Mouse (Mus musculus): ENCODE results near the gene Olfr465-ps1.

Olfr465-ps1 gene

DNA sequence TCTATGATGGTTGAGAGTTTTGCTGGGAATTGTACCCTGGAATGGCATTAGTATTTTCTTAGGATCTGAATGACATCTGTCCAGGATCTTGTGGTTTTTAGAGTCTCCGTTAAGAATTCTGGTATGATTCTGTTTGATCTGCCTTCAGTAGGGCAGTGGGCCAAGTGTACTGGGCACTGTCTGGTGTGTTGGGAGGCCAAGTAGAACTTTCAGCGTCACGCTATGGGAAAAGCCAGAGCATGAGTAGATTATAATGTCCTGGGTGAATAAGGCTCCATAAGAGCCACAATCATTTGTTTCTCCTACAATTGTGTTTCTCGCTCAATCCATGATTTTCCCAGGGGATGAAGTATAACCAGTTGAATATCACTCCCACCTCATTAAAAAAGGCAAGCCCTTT is at the start of gene Olfr465-ps1:
Gene Olfr465-ps1, plus strand, starts transcription at position 301 of the 400 bp plus-strand sequence.
- no peak for DNase-seq

DNA sequence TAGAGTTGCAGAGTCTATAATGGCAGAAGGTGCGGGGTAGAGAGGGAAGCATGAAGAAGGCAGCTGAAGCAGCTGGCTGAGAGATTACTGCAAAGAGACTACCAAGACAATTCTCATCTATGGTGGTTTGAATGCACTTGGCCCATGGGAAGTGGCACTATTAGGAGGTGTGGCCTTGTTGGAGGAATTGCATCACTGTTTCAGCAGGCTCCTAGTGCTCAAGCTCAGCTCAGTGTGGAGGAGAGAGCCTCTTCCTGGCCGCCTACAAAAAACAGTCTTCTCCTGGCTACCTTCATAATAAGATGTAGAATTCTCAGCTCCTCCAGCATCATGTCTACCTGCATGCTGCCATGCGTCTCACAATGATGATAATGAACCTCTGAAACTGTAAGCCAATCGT is 42.0 kb upstream of the Olfr465-ps1 start:
- DNase-seq: no peak

DNA sequence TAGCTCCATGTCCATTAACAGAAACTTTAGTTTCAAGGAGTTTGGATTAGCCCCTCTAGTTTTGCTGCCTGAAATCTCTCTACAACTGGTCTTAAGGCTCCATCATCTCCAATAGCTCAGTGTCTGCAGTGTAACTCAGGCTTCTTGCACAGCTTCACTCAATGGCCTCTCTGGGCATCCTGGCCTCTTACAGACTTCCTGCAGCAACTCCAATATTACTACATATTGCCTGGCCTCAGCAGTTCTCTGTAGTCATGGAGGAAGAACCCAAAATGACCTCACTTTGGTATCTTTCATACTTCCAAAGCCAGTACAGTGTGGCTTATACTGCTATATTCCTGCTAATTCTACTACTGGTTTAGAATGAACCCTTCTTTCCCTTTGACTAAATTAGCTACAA is 40.9 kb upstream of the Olfr465-ps1 start:
- DNase-seq: no peak

DNA sequence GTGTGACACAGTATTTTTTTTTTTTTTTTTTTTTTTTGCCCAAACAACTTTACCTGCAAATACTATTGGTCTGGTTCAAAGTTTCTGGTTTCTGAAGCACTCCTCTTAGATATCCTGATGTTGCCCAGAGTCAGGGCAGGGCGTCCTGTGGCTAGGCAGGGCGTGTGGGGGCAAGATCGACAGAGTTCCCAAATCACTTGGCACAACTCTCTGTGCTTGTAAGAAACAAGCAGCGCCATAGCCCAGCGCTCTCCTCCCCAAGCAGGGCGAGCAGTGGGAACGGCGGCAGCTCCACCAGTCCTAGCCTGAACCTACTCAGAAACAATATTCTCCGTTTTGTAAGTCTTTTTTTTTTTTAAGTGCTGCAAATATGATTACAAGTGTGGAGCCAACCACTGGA is 37.2 kb upstream of the Olfr465-ps1 start:
- no peak for DNase-seq

DNA sequence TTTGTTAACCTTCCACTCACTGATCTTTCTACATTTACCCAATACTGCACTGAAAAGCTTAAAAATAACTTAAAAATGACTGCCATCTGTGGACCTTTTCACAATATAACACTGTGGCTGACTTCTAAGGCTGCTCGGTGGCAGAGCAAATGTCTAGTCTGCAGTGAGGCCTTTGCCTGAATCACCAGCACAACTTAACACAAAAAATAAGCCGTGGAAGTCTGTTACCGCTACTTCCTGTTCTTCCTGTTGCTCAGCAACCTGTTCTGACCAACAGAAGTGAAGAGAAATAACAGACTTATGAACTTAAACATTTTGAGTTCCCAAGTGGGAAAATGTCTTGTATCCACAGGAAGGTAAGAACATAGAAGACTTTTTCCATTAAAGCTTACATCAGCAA is 36.7 kb upstream of the Olfr465-ps1 start:
- no peak for DNase-seq

DNA sequence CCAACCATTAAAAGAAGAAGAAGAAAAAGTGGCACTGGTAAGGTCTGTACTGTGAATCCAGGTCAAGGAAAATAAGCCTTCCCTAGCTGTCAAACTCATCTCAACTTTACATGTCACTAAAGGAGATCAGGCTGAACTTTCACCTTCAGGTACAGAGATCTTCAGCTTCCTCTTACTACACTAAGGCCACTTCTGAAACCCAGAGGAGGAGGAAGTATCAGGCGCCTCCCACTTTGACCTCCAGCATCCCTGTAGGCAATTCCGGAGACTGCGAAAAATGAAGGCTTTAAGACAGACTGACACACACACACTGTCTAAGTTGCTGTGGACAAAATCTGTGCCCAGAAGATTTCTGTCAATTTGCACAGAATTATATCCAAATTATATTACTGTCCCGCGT is 25.9 kb upstream of the Olfr465-ps1 start:
- DNase-seq: no peak

DNA sequence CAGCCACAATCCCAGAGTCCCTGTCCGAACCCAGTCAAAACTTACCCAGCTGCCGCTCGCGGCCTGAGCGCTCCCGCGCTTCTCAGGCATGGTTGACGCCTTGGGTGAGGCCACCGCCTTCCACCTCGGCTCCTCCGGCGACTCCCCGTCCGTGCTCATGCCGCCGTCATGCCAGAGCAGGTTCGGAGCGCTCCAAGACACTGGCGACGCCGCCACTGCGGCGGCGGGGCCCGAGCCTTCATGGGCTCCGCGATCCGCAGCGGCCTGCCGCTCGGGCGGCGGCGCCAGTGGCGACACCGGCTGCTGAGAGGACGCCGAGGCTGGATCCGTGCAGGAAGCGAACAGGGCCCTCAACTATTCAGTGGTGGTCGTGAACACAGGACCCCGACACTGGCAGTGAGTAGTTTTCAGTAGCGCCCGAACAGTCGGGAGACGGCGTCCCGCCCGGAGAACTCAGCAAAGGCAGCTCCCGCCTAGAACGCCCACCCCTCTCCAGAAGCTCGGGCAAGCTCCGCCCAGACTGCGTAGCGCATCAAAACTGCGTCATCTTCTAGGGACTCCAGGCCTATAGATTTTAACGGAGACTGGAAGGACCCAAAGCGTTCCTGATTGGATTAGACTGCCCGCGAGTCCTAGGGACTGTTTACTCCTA is 25.3 kb upstream of the Olfr465-ps1 start, which contains the start of gene Mfsd14b:
Gene Mfsd14b, minus strand, starts transcription at position 517 of the 652 bp plus-strand sequence.
- peak; percentile 92 for DNase-seq

DNA sequence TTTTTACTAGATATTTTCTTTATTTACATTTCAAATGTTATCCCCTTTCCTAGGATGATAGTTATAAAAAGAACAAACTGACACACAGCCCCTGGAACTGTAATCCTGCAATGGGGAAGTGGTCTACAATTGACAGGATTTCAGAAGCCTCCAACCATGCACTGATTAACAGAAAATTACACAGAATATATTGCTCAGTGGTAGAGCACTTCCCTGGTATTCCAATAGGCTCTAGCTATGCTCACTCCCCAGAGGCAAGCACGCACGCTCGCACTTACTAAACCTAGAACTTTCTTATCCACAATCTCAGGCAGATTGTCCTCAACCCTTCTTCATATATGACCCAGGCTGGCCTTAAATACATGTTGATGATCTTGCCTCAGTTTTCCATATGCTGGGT is 24.6 kb upstream of the Olfr465-ps1 start:
- DNase-seq: peak; percentile 9

DNA sequence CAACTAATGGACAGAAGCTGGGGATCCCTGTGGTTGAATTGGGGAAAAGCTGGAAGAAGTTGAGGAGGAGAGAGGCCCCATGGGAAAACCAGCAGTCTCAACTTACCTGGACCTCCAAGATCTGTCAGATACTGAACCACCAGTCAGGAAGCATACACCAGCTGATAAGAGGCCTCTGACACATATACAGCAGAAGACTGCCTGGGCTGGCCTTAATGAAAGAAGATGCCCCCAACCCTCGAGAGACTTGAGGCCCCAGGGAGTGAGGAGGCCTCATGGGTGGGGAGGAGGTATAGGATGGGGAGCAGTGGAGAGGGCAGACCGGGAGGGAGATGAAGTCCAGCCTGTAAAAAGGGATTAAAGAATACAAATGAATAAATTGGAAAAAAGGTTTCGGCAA is 16.9 kb upstream of the Olfr465-ps1 start:
- no peak for DNase-seq

DNA sequence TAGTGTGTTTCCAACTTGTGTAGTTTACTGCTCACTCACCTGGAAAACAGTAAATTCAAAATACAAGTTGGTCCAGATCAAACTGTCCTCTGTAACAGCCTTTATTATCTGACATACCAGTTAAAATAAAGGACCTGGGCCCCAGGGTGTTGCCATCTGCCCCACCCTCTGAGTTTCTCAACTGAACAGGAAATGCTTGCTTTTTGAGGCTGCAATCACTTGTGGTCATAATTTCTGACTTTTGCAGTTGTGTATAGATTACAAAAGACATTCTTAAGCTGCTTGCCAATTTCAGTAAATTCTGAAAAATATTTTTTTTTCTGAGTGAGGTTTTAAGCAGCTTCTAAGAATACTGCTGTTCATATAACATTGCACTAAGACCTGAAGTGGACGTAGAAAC is 15.8 kb upstream of the Olfr465-ps1 start:
- DNase-seq: no peak

DNA sequence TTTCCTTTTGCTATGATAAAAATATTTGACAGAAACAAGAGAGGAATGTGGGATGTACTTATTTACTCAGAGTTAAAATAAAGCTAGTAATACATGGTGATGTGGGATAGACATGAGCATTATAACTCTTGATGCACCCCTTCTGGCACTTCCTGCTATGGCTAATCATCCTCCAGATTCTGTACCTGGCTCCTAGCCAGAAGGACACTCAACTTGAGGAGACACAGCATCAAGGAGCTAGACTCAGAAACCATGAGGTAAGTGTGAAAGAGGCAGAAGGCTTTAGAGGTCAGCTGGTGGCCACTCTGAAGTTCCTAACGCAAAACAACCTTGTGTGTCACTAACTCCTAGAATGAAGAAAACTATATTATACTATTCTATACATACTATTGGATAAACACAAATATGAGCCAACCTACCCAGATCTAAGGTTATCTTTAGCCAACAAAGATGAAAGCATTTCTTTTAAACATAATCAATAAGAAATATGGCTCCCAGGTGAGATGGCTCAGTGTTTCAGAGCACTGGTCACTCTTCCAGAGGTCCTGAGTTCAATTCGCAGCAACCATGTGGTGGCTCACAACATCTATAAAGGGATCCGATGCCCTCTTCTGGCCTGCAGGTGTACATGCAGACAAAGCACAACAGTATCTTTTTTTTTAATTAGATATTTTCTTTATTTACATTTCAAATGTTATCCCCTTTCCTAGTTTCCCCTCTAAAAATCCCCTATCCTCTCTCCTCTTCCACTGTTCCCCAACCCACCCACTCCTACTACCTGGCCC is 10.6 kb upstream of the Olfr465-ps1 start:
- no peak for DNase-seq

DNA sequence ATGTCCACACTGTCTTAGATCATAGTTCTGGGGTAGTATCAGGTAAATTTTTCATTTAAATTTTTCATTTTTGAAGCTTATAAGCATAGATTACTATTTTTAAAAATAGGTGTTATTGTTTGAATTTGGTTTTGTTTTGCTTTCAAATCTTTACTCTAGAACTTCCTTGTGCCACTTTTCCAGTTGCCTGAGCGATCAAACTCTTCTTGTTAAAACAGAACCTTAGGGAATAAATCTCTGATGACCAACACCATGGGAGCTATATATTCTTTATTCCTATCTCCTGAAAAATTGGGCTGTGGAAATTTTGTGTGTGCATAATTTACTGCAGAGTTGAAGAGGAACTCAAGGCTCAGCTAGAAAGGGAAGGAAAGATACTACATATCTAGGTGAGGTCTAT is 12.1 kb downstream of the Olfr465-ps1 start, which contains the start of gene Olfr466:
Gene Olfr466, plus strand, starts transcription at position 301 of the 400 bp plus-strand sequence.
- DNase-seq: no peak

DNA sequence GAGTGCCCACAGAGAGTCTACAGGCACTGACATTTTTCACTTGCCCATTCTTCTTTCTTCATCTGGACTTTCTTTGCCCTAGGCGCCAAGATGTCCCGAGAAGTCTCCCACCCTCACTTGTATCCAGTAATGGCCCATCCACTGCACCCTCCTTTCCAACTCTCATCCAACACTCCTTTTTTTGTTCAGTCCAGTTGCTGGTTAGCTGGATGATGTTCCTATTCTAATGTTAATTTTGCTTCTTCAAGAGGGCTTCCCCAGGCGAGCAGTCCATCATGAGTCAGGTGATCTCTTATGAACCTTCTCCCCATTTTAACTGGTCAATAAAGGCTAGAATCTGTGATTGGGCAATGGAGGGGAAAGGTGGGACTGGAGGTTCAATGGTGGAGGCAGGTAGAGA is 36.2 kb downstream of the Olfr465-ps1 start:
- no peak for DNase-seq

DNA sequence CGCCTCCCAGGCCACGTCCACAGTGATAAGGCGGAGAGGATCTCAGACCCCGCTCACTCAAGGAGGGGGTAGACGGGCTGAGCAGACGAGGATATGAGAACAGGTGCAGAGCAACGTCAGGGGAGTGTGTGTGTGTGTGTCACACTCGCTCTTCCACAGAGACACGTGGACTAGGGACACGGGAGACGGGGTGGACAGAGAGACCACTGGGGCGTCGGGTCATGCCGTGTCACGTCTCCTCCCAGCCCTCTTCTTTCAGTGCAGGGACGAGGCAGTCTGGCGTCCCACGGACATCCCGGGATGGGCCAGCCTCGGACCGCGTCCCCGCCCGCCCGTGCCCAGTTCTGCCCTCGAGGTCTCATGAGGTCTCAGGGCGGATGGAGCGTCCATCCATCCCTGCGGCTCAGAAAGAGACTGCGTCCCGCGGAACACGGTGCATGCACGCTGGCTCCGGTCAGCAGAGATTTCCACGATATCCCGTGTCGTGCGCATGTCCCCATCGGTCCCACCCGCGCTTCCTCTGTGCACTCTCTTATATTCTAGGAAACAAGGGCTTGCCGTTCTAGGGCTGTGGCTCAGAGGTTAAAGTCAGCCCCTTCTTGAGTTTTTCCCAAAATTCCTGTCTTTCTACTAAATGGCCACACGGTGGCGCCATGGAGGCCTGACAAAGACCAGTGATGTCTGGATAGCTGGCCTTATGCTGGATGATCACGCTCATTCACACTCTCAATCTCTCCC is 38.0 kb downstream of the Olfr465-ps1 start:
- DNase-seq: peak; percentile 3

DNA sequence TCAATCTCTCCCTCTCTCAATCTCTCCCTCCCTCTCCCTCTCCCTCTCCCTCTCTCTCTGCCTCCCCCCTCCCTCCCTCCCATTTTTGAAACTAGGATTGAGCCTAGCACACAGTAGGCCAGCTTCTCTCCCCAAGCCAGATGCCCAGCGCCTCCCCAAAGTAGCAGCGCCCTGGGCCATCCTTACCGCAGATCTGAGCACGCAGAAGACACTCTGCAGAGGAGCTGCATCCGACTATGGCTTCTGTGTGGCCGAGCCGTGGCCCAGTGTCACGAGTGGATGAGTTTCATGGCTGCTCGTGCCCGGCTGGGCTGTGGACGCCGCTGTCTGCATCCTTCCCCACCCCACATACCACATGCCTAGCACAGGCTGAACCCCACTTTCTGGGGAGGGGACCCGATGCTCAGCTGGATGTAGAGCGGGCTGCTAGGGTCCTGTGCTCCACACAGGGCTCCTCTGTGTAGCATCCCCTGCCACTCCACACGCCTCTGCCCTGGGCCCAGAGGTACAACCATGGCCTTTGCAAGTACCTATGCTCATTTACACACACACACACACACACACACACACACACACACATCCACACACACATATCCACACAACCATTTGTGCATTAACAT is 38.7 kb downstream of the Olfr465-ps1 start:
- no peak for DNase-seq

Measured in cerebellum, adult 9-11 months (tissue).